Mouse (Mus musculus): ENCODE measurements at regions not wholly inside any gene's neighbourhood (a gene's known extent, or its start where the extent isn't known, plus 50 kb on each side); places are given as distances from the start of the nearest gene placed in this dataset.
A peak's percentile ranks its signal among the peaks of the same experiment; 100 is the strongest.

GRCm38 (mm10) chr17:94424811-94425210 lies 325.0 kb downstream of the Mettl4 start:
- no peak for DNase-seq (ENCODE audit: low spot score in 2 of 2)
- intact Hi-C loops (cut with DNase I) = no loop called here

DNA sequence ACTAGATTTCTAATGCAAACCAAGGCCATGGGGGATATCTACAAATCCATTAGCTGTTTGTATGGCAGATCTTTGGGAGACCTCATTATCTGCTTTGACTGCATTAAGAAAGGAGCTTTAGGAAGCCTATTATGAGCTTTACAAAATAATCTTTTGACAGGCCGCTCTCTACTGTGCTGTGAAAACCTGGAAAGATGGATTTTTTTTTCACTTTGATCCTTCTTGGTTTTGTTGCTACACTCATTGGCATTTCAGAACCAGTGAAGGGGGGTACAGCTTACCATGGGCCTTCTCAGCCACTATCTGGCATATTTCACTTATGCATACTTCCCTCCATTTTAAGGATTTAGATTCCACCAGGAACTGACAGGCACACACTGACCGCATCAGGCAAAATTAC lies 366.8 kb downstream of the Mettl4 start:
- no peak for DNase-seq (ENCODE audit: low spot score in 2 of 2)
- intact Hi-C loops (cut with DNase I) = no loop called here

DNA sequence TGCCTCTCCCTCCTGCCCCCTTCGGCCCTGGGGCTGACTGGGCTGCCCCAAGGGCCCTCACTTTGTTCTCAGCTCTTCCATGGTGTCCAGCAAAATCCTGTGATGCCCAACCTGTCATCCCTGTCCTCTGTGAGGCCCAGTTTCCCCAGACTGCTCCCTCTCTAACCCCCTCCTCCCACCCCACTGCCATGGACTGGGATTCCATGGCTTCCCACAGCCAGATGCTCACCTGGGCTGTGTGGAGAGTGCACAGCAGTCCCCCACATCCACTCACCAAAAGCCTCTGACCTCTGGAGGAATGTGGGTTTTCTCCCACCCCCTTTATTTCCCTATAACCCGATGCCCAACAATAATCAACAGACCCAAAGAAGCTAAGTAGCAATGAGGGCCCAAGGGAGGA lies 414.1 kb downstream of the Mettl4 start:
- no peak for DNase-seq (ENCODE audit: low spot score in 2 of 2)
- intact Hi-C loops (cut with DNase I) = no loop called here

DNA sequence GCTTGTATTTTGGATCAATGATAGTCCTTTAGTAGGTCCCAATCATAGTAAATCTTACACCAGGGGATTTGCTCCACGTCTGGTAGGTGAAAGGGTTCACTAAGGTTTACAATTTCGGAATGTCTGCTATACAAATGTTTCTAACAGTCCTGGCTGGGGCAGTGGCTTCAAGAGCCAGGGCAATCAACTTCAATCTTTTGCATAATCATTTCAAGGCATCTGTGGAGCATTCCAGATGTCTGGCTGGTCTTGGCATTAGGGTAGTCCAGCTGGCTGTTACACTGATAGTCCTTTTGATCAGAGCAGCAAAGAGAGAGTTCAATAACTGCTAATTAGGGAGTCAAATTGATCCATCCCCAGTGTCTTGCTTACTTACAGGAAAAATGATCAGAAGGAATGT lies 423.6 kb downstream of the Mettl4 start:
- intact Hi-C loops (cut with DNase I) = no loop called here
- no peak for DNase-seq (ENCODE audit: low spot score in 2 of 2)

GRCm38 (mm10) chr17:94291221-94291620 lies 458.6 kb downstream of the Mettl4 start:
- no peak for DNase-seq (ENCODE audit: low spot score in 2 of 2)
- intact Hi-C loops (cut with DNase I) = no loop called here

GRCm38 (mm10) chr17:94287612-94288159 lies 462.1 kb downstream of the Mettl4 start:
- DNase-seq (ENCODE audit: low spot score in 2 of 2) = no peak
- intact Hi-C loops (cut with DNase I) = no loop called here

GRCm38 (mm10) chr17:94276851-94277250 lies 473.0 kb downstream of the Mettl4 start:
- no peak for DNase-seq (ENCODE audit: low spot score in 2 of 2)
- intact Hi-C loops (cut with DNase I) = no loop called here

DNA sequence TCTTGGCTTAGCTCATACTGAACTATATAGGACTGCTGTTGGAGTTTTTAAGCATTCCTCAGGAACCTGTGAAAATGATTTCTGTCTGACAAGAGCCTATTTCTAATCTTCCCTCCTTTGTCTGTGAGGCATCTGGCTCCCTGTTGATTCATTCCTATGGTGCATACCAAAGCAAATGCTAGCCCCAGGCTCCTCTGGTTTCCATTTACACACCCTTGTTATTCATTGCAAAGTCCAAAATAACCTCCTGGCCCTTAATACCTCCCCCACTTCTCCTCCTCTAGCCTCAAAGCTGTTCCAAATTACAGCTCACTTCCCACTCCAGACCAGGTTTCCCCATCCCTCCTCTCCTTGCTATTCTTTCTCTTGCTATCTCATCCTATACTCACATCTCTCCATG lies 480.1 kb downstream of the Mettl4 start:
- intact Hi-C loops (cut with DNase I) = no loop called here
- no peak for DNase-seq (ENCODE audit: low spot score in 2 of 2)

- peak; percentile 28 to 46 for DNase-seq (ENCODE audit: low spot score in 2 of 2)
- intact Hi-C loops (cut with DNase I) = no loop called here
Observed at GRCm38 (mm10) chr17:94255666-94256065, 494.2 kb downstream of the Mettl4 start.

GRCm38 (mm10) chr17:94254801-94255200 lies 495.0 kb downstream of the Mettl4 start:
- intact Hi-C loops (cut with DNase I) = no loop called here
- peak; percentile 26 to 33 for DNase-seq (ENCODE audit: low spot score in 2 of 2)

DNA sequence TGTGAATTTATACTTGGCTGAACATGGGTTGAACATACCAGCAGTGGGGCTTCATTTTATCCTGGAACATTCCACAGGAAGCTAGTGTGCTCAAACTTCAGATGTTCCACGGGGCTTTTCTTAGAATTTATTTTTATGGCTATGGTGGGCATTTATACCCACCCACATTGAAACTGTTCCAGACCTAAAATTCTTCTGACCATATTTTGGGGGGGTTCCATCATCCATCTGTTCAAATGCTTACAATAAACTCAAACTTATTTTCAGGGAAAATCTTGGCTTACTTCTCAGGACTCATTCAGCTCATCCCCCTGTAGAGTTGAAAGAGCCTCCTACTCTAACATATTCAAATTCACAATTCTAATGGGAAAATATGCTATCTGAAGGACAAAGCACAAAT lies 506.0 kb downstream of the Mettl4 start:
- intact Hi-C loops (cut with DNase I) = no loop called here
- DNase-seq (ENCODE audit: low spot score in 2 of 2) = no peak

GRCm38 (mm10) chr17:94226136-94226535 lies 523.7 kb downstream of the Mettl4 start:
- intact Hi-C loops (cut with DNase I) = no loop called here
- DNase-seq (ENCODE audit: low spot score in 2 of 2) = peak; percentile 13 to 34

Measured in left cerebral cortex, postnatal 36 days (tissue).